Mouse (Mus musculus) C3H10T1/2 (cell line): ENCODE measurements around the gene Kif1b. TPM values are rescaled to one million over a fixed set of nuclear protein-coding genes. Genes with fewer than 3 reads are reported as not detected.

ENCODE experiments used
- polyA plus RNA-seq, 2 experiments: library from polyadenylated mRNA; unstranded; fragments of >200 nt; fragmentation: generic; extraction: Trizol; gene quantifications; one replicate each; pipeline ENCODE4 v1.2.1; 2012; ENCODE audit warnings: missing spikeins in 2 of 2

Gene Kif1b
- 1 to 10 TPM in 1 of 2 experiments, under 1 TPM in 1; 0.55 to 7.6 TPM for polyA plus RNA-seq

GRCm38 (mm10) chr4:149307596-149308490 is at the start of gene Kif1b:
Gene Kif1b, minus strand, starts transcription at chr4:149307693.

GRCm38 (mm10) chr4:149166215-149166946 is 141.1 kb downstream of the Kif1b start, which contains the start of gene Pgd:
Gene Pgd, minus strand, starts transcription at chr4:149166771.

GRCm38 (mm10) chr4:149136982-149137770 is 170.3 kb downstream of the Kif1b start, which contains the start of gene Cenps:
Gene Cenps, minus strand, starts transcription at chr4:149137629.

GRCm38 (mm10) chr4:149126663-149127062 is 180.8 kb downstream of the Kif1b start, which contains the start of gene Cort:
Gene Cort, minus strand, starts transcription at chr4:149126763.

Other genes starting within 250 kb of the Kif1b start
- 10 to 100 TPM; 20.5 to 33.5 TPM for gene Pex14, start 207.8 kb downstream of the Kif1b start, polyA plus RNA-seq
- gene Dffa, start 203.5 kb downstream of the Kif1b start, polyA plus RNA-seq, result 10 to 100 TPM in 1 of 2 experiments, 1 to 10 TPM in 1; 4.2 to 10.5 TPM
- under 1 TPM; 0.06 to 0.35 TPM for gene Cort, start 180.9 kb downstream of the Kif1b start, polyA plus RNA-seq
- gene Cenps, start 170.1 kb downstream of the Kif1b start, polyA plus RNA-seq, result 10 to 100 TPM; 12.3 to 20.3 TPM
- 100 to 1,000 TPM; 196 to 249 TPM for gene Pgd, start 140.9 kb downstream of the Kif1b start, polyA plus RNA-seq
- 10 to 100 TPM; 14.9 to 60.1 TPM for gene Ube4b, start 119.1 kb upstream of the Kif1b start, polyA plus RNA-seq
- gene Rbp7, start 147.3 kb upstream of the Kif1b start, polyA plus RNA-seq, result under 1 TPM; 0.08 to 0.17 TPM
- gene Tmem274, start 169.7 kb upstream of the Kif1b start, polyA plus RNA-seq, result not detected
- gene Nmnat1, start 177.5 kb upstream of the Kif1b start, polyA plus RNA-seq, result 1 to 10 TPM; 3.3 to 7.5 TPM
- gene Lzic, start 177.5 kb upstream of the Kif1b start, polyA plus RNA-seq, result 10 to 100 TPM in 1 of 2 experiments, 1 to 10 TPM in 1; 5.0 to 20.1 TPM
- 10 to 100 TPM; 40.5 to 50.0 TPM for gene Ctnnbip1, start 210.5 kb upstream of the Kif1b start, polyA plus RNA-seq